Mouse (Mus musculus): Measurements from ENCODE around the gene Cldn8. TPM values are rescaled to one million over a fixed set of nuclear protein-coding genes. Genes with fewer than 3 reads are reported as not detected.

The Cldn8 gene
- polyA plus RNA-seq, 1 experiment from 2014 or later: not detected

- Histone ChIP-seq H3K27me3 (no peaks in the 10 kb centered on the region), H3K36me3 (no peaks in the 10 kb centered on the region), H3K9me3 (no peaks in the 10 kb centered on the region), H3K4me1 (replicated peaks) (no peaks in the 10 kb centered on the region), H3K4me2 (no peak overlapping the region), H3K9ac (no peak overlapping the region), H3K4me3 (no peak overlapping the region), H3K27ac (replicated peaks) (no peak overlapping the region)
- WGBS: 95% methylated on average over 3 of the region's 3 CpGs
- no peak for ATAC-seq (ENCODE audit: low FRiP score, low read depth)
These were observed 6.7 kb upstream of the Cldn8 start for GRCm38 (mm10) chr16:88569732-88570131.

- no peaks in the 10 kb centered on the region for H3K4me1 ChIP-seq (replicated peaks)
- H3K9me3 ChIP-seq: no peaks in the 10 kb centered on the region
- H3K27me3 ChIP-seq: no peaks in the 10 kb centered on the region
- 61% methylated on average over 1 of the region's 1 CpGs for WGBS
- no peak overlapping the region for H3K9ac ChIP-seq
- H3K36me3 ChIP-seq: no peaks in the 10 kb centered on the region
- no peak overlapping the region for H3K4me2 ChIP-seq
- ATAC-seq (ENCODE audit: low FRiP score, low read depth): no peak
- H3K4me3 ChIP-seq: no peak overlapping the region
- H3K27ac ChIP-seq (replicated peaks): no peak overlapping the region
These were observed 6.1 kb upstream of the Cldn8 start for GRCm38 (mm10) chr16:88569096-88569495.

GRCm38 (mm10) chr16:88561617-88562164, 1.3 kb downstream of the Cldn8 start:
- no peak overlapping the region for H3K4me2 ChIP-seq
- H3K36me3 ChIP-seq: no peaks in the 10 kb centered on the region
- H3K27ac ChIP-seq (replicated peaks): no peak overlapping the region
- 61% methylated on average over 6 of the region's 6 CpGs for WGBS
- no peaks in the 10 kb centered on the region for H3K4me1 ChIP-seq (replicated peaks)
- no peak overlapping the region for H3K4me3 ChIP-seq
- H3K9ac ChIP-seq: no peak overlapping the region
- no peak for ATAC-seq (ENCODE audit: low FRiP score, low read depth)
- no peaks in the 10 kb centered on the region for H3K27me3 ChIP-seq
- no peaks in the 10 kb centered on the region for H3K9me3 ChIP-seq

- Histone ChIP-seq H3K27me3 (no peaks in the 10 kb centered on the region), H3K4me2 (no peak overlapping the region), H3K4me3 (no peak overlapping the region), H3K9ac (no peak overlapping the region), H3K9me3 (no peaks in the 10 kb centered on the region), H3K36me3 (no peaks in the 10 kb centered on the region), H3K4me1 (replicated peaks) (no peaks in the 10 kb centered on the region), H3K27ac (replicated peaks) (no peak overlapping the region)
- WGBS: 59% methylated on average over 6 of the region's 6 CpGs
- ATAC-seq (ENCODE audit: low FRiP score, low read depth): no peak
These were observed 20.5 kb downstream of the Cldn8 start for GRCm38 (mm10) chr16:88542488-88542887.

GRCm38 (mm10) chr16:88539841-88540487, 23.0 kb downstream of the Cldn8 start:
- Histone ChIP-seq H3K4me3 (no peak overlapping the region), H3K9me3 (no peaks in the 10 kb centered on the region), H3K9ac (no peak overlapping the region), H3K27ac (replicated peaks) (no peak overlapping the region), H3K27me3 (no peaks in the 10 kb centered on the region), H3K4me1 (replicated peaks) (no peaks in the 10 kb centered on the region), H3K36me3 (no peaks in the 10 kb centered on the region), H3K4me2 (no peak overlapping the region)
- 55% methylated on average over 3 of the region's 3 CpGs for WGBS
- ATAC-seq (ENCODE audit: low FRiP score, low read depth): no peak

GRCm38 (mm10) chr16:88511348-88511747, 51.6 kb downstream of the Cldn8 start:
- ATAC-seq (ENCODE audit: low FRiP score, low read depth): no peak
- Histone ChIP-seq H3K27ac (replicated peaks) (no peak overlapping the region), H3K9me3 (no peaks in the 10 kb centered on the region), H3K36me3 (no peaks in the 10 kb centered on the region), H3K4me1 (replicated peaks) (no peaks in the 10 kb centered on the region), H3K4me2 (no peak overlapping the region), H3K4me3 (no peak overlapping the region), H3K27me3 (no peaks in the 10 kb centered on the region), H3K9ac (no peak overlapping the region)

Other genes starting within 250 kb of the Cldn8 start
- gene Cldn17, start 56.2 kb downstream of the Cldn8 start, polyA plus RNA-seq (2015; fragmentation: Nextera tagmentation; extraction: Ambion mirVana): not detected in 2 replicates
- gene Krtap24-1, start 49.1 kb upstream of the Cldn8 start, polyA plus RNA-seq (2015; fragmentation: Nextera tagmentation; extraction: Ambion mirVana): not detected in 2 replicates
- not detected in 2 replicates for gene 2310079G19Rik, start 64.5 kb upstream of the Cldn8 start, polyA plus RNA-seq (2015; fragmentation: Nextera tagmentation; extraction: Ambion mirVana)
- gene Krtap26-1, start 84.6 kb upstream of the Cldn8 start, polyA plus RNA-seq (2015; fragmentation: Nextera tagmentation; extraction: Ambion mirVana): not detected in 2 replicates
- not detected in 2 replicates for gene Krtap27-1, start 108.5 kb upstream of the Cldn8 start, polyA plus RNA-seq (2015; fragmentation: Nextera tagmentation; extraction: Ambion mirVana)
- not detected in 2 replicates for gene 2310061N02Rik, start 144.8 kb upstream of the Cldn8 start, polyA plus RNA-seq (2015; fragmentation: Nextera tagmentation; extraction: Ambion mirVana)
- gene Krtap13-1, start 165.7 kb upstream of the Cldn8 start, polyA plus RNA-seq (2015; fragmentation: Nextera tagmentation; extraction: Ambion mirVana): not detected in 2 replicates
- gene Krtap13, start 188.5 kb upstream of the Cldn8 start, polyA plus RNA-seq (2015; fragmentation: Nextera tagmentation; extraction: Ambion mirVana): not detected in 2 replicates
- not detected in 2 replicates for gene 2310034C09Rik, start 195.7 kb upstream of the Cldn8 start, polyA plus RNA-seq (2015; fragmentation: Nextera tagmentation; extraction: Ambion mirVana)
- not detected in 2 replicates for gene 2310057N15Rik, start 211.0 kb upstream of the Cldn8 start, polyA plus RNA-seq (2015; fragmentation: Nextera tagmentation; extraction: Ambion mirVana)
- not detected in 2 replicates for gene Gm5965, start 214.7 kb upstream of the Cldn8 start, polyA plus RNA-seq (2015; fragmentation: Nextera tagmentation; extraction: Ambion mirVana)
- gene Gm20741, start 249.0 kb upstream of the Cldn8 start, polyA plus RNA-seq (2015; fragmentation: Nextera tagmentation; extraction: Ambion mirVana): not detected in 2 replicates

Measured in hindbrain, embryonic 15.5 days (tissue).